Mouse (Mus musculus) urinary bladder, postnatal 14 days (tissue): ENCODE measurements at regions not wholly inside any gene's neighbourhood (a gene's known extent, or its start where the extent isn't known, plus 50 kb on each side); places are given as distances from the start of the nearest gene placed in this dataset.

Experiments
- DNase-seq: peaks from one replicate; pipeline ENCODE4 v3.0.0; 2021; ENCODE audit warnings: low spot score

GRCm38 (mm10) chr1:71837039-71837648, 184.1 kb upstream of the Fn1 start:
- DNase-seq: peak; percentile 66

- no peak for DNase-seq
Measured at GRCm38 (mm10) chr1:71830379-71830778, 177.4 kb upstream of the Fn1 start.

- no peak for DNase-seq
Measured at GRCm38 (mm10) chr1:71824410-71824809, 171.4 kb upstream of the Fn1 start.

- DNase-seq: no peak
Measured at GRCm38 (mm10) chr1:71822123-71822522, 169.1 kb upstream of the Fn1 start.

- DNase-seq: no peak
Measured at GRCm38 (mm10) chr1:71821099-71821498, 168.1 kb upstream of the Fn1 start.

- DNase-seq: no peak
Measured at GRCm38 (mm10) chr1:71816306-71816705, 163.3 kb upstream of the Fn1 start.

GRCm38 (mm10) chr1:71814141-71814540, 161.1 kb upstream of the Fn1 start:
- DNase-seq: no peak

- DNase-seq: no peak
Measured at GRCm38 (mm10) chr1:71812171-71812695, 159.2 kb upstream of the Fn1 start.

- DNase-seq: no peak
Measured at GRCm38 (mm10) chr1:71811196-71811788, 158.3 kb upstream of the Fn1 start.

GRCm38 (mm10) chr1:71808005-71808404, 155.0 kb upstream of the Fn1 start:
- DNase-seq: no peak

GRCm38 (mm10) chr1:71807586-71807985, 154.6 kb upstream of the Fn1 start:
- no peak for DNase-seq

GRCm38 (mm10) chr1:71801283-71802066, 148.5 kb upstream of the Fn1 start:
- DNase-seq: no peak

- no peak for DNase-seq
Measured at GRCm38 (mm10) chr1:71800581-71800980, 147.6 kb upstream of the Fn1 start.

GRCm38 (mm10) chr1:71798636-71799035, 145.6 kb upstream of the Fn1 start:
- no peak for DNase-seq

GRCm38 (mm10) chr1:71788408-71788807, 135.4 kb upstream of the Fn1 start:
- DNase-seq: no peak

GRCm38 (mm10) chr1:71784880-71785279, 131.9 kb upstream of the Fn1 start:
- DNase-seq: no peak

- DNase-seq: no peak
Measured at GRCm38 (mm10) chr1:71778292-71778691, 125.3 kb upstream of the Fn1 start.

GRCm38 (mm10) chr1:71775865-71776501, 123.0 kb upstream of the Fn1 start:
- no peak for DNase-seq

- DNase-seq: no peak
Measured at GRCm38 (mm10) chr1:71772526-71772925, 119.5 kb upstream of the Fn1 start.

- no peak for DNase-seq
Measured at GRCm38 (mm10) chr1:71771798-71772197, 118.8 kb upstream of the Fn1 start.

- no peak for DNase-seq
Measured at GRCm38 (mm10) chr1:71769595-71769994, 116.6 kb upstream of the Fn1 start.

GRCm38 (mm10) chr1:71767705-71768104, 114.7 kb upstream of the Fn1 start:
- no peak for DNase-seq

GRCm38 (mm10) chr1:71767076-71767475, 114.1 kb upstream of the Fn1 start:
- DNase-seq: peak; percentile 7
